Mouse (Mus musculus) liver, embryonic 11.5 days (tissue): Measurements from ENCODE around the gene Rem2. TPM values are rescaled to one million over a fixed set of nuclear protein-coding genes. Genes with fewer than 3 reads are reported as not detected.

Experiments used
- ATAC-seq: fragments of 200-750 bp; cut with Nextera tagmentation; replicated peaks from 2 replicates; pipeline ENCODE4 v1.8.0; 2017; ENCODE audit warnings: moderate number of reproducible peaks, mild to moderate bottlenecking, moderate TSS enrichment, moderate library complexity; ENCODE audit not compliant: low FRiP score
- DNase-seq: peaks from one replicate; pipeline ENCODE4 v3.0.0-alpha.2; 2017; ENCODE audit warnings: low spot score
- H3K27ac ChIP-seq: fragments of 300-500 bp; sonication (generic); 2 replicates; pipeline ENCODE4 v1.5.1; 2014; ENCODE audit warnings: mild to moderate bottlenecking, low read depth, low read length, control low read depth
- H3K27me3 ChIP-seq: fragments of 300-500 bp; sonication (generic); replicated peaks from 2 replicates; pipeline ENCODE4 v1.6.1; 2014; ENCODE audit warnings: low read length, mixed read lengths; ENCODE audit not compliant: control insufficient read depth, insufficient read depth
- H3K36me3 ChIP-seq: fragments of 300-500 bp; sonication (generic); 2 replicates; pipeline ENCODE4 v1.6.1; 2014; ENCODE audit warnings: mild to moderate bottlenecking, low read length, moderate library complexity, mixed read lengths; ENCODE audit not compliant: control insufficient read depth, insufficient read depth
- H3K4me1 ChIP-seq: fragments of 300-500 bp; sonication (generic); replicated peaks from 2 replicates; pipeline ENCODE4 v1.6.1; 2014; ENCODE audit warnings: low read length, mixed read lengths; ENCODE audit not compliant: control insufficient read depth, insufficient read depth
- H3K4me2 ChIP-seq: fragments of 300-500 bp; sonication (generic); 2 replicates; pipeline ENCODE4 v1.6.1; 2014; ENCODE audit warnings: mild to moderate bottlenecking, control low read depth, moderate library complexity
- H3K4me3 ChIP-seq: fragments of 300-500 bp; sonication (generic); 2 replicates; pipeline ENCODE4 v1.5.1; 2014; ENCODE audit warnings: low read depth, low read length, control low read depth
- H3K9ac ChIP-seq: fragments of 300-500 bp; sonication (generic); 2 replicates; pipeline ENCODE4 v1.6.1; 2014; ENCODE audit warnings: low read depth, low read length, control low read depth
- H3K9me3 ChIP-seq: fragments of 300-500 bp; sonication (generic); 2 replicates; pipeline ENCODE4 v1.6.1; 2016; ENCODE audit warnings: low read length, inconsistent platforms, mixed read lengths; ENCODE audit not compliant: control insufficient read depth
- WGBS: fragments of 180-500 bp; shearing (Covaris S2); extraction: QIAGEN DNeasy Blood & Tissue Kit; methylation state at CpG from one replicate; pipeline ENCODE4 v1.1.7; 2014; 5-methylcytosine and 5-hydroxymethylcytosine counted together
- polyA plus RNA-seq: library from polyadenylated mRNA; unstranded; fragments of >200 nt; fragmentation: Nextera tagmentation; extraction: Ambion mirVana; gene quantifications from 2 replicates; pipeline ENCODE4 v1.2.1, GENCODE M21; 2014

The Rem2 gene
- polyA plus RNA-seq, 1 experiment from 2014 or later: 0.29 TPM

- H3K4me1 ChIP-seq: peaks cover 16% of the 10 kb centered on the region
- H3K9me3 ChIP-seq: no peaks in the 10 kb centered on the region
- H3K9ac ChIP-seq: no peak overlapping the region
- H3K27me3 ChIP-seq: peaks cover 4% of the 10 kb centered on the region; the same call in 1 of the 2 replicates
- DNase-seq: no peak
- peaks cover 11% of the 10 kb centered on the region for H3K36me3 ChIP-seq
- 64% methylated on average over 3 of the region's 3 CpGs for WGBS
- H3K4me3 ChIP-seq: no peak overlapping the region
- no peak overlapping the region for H3K27ac ChIP-seq
- H3K4me2 ChIP-seq: no peak overlapping the region
- no peak for ATAC-seq
Observed at GRCm38 (mm10) chr14:54442548-54442947, 33.4 kb upstream of the Rem2 start.

GRCm38 (mm10) chr14:54443196-54443595 is 32.7 kb upstream of the Rem2 start:
- ATAC-seq (peak; percentile 30; the same call in 1 of the 2 replicates), DNase-seq (no peak)
- Histone ChIP-seq H3K9me3 (no peaks in the 10 kb centered on the region), H3K4me1 (peaks cover 16% of the 10 kb centered on the region), H3K27me3 (peaks cover 4% of the 10 kb centered on the region; the same call in 1 of the 2 replicates), H3K36me3 (peaks cover 10% of the 10 kb centered on the region), H3K4me3 (no peak overlapping the region), H3K9ac (no peak overlapping the region), H3K27ac (no peak overlapping the region), H3K4me2 (no peak overlapping the region)
- WGBS: 43% methylated on average over 3 of the region's 3 CpGs

- Histone ChIP-seq H3K9ac (no peak overlapping the region), H3K9me3 (no peaks in the 10 kb centered on the region), H3K4me1 (peaks cover 20% of the 10 kb centered on the region), H3K4me3 (no peak overlapping the region), H3K27me3 (peaks cover 4% of the 10 kb centered on the region; the same call in 1 of the 2 replicates), H3K27ac (no peak overlapping the region), H3K4me2 (no peak overlapping the region), H3K36me3 (peaks cover 9% of the 10 kb centered on the region; the same call in 1 of the 2 replicates)
- 71% methylated on average over 15 of the region's 15 CpGs for WGBS
- no peak for ATAC-seq
- no peak for DNase-seq
Observed at GRCm38 (mm10) chr14:54443712-54444618, 31.9 kb upstream of the Rem2 start.

GRCm38 (mm10) chr14:54445476-54445875 is 30.4 kb upstream of the Rem2 start:
- WGBS: 45% methylated on average over 3 of the region's 3 CpGs
- Histone ChIP-seq H3K27me3 (peaks cover 4% of the 10 kb centered on the region; the same call in 1 of the 2 replicates), H3K27ac (no peak overlapping the region), H3K4me2 (peak overlapping the region; percentile 5; the same call in 1 of the 2 replicates), H3K9me3 (no peaks in the 10 kb centered on the region), H3K36me3 (0 out of 2 replicates have a peak, but pooled peaks cover 3% of the 10 kb centered on the region), H3K9ac (peak overlapping the region; percentile 35), H3K4me1 (peaks cover 20% of the 10 kb centered on the region), H3K4me3 (no peak overlapping the region)
- ATAC-seq (peak; percentile 27), DNase-seq (no peak)

GRCm38 (mm10) chr14:54453566-54453965 is 22.3 kb upstream of the Rem2 start:
- Histone ChIP-seq H3K27me3 (no peaks in the 10 kb centered on the region), H3K36me3 (no peaks in the 10 kb centered on the region), H3K9ac (no peak overlapping the region), H3K4me2 (no peak overlapping the region), H3K4me3 (no peak overlapping the region), H3K4me1 (peaks cover 6% of the 10 kb centered on the region), H3K27ac (no peak overlapping the region), H3K9me3 (no peaks in the 10 kb centered on the region)
- DNase-seq (no peak), ATAC-seq (no peak)
- 77% methylated on average over 9 of the region's 9 CpGs for WGBS

GRCm38 (mm10) chr14:54454669-54455528 is 21.0 kb upstream of the Rem2 start:
- H3K4me1 ChIP-seq: peaks cover 3% of the 10 kb centered on the region
- no peak for DNase-seq

GRCm38 (mm10) chr14:54457907-54458569 is 17.9 kb upstream of the Rem2 start:
- H3K27me3 ChIP-seq: no peaks in the 10 kb centered on the region
- no peak overlapping the region for H3K4me3 ChIP-seq
- H3K4me1 ChIP-seq: peaks cover 4% of the 10 kb centered on the region
- no peak overlapping the region for H3K9ac ChIP-seq
- no peaks in the 10 kb centered on the region for H3K9me3 ChIP-seq
- H3K27ac ChIP-seq: no peak overlapping the region
- no peak overlapping the region for H3K4me2 ChIP-seq
- ATAC-seq (no peak), DNase-seq (no peak)
- WGBS: 76% methylated on average over 14 of the region's 14 CpGs
- H3K36me3 ChIP-seq: no peaks in the 10 kb centered on the region

More at GRCm38 (mm10) chr14:54454669-54455528, 21.0 kb upstream of the Rem2 start:
- no peak for ATAC-seq
- Histone ChIP-seq H3K27ac (no peak overlapping the region), H3K36me3 (no peaks in the 10 kb centered on the region), H3K4me3 (no peak overlapping the region), H3K9me3 (no peaks in the 10 kb centered on the region), H3K9ac (no peak overlapping the region), H3K4me2 (no peak overlapping the region), H3K27me3 (no peaks in the 10 kb centered on the region)
- 64% methylated on average over 11 of the region's 11 CpGs for WGBS

GRCm38 (mm10) chr14:54462146-54462545 is 13.8 kb upstream of the Rem2 start:
- ATAC-seq (no peak), DNase-seq (no peak)
- 67% methylated on average over 4 of the region's 4 CpGs for WGBS
- H3K4me1 ChIP-seq: peaks cover 21% of the 10 kb centered on the region
- H3K9ac ChIP-seq: no peak overlapping the region
- no peaks in the 10 kb centered on the region for H3K9me3 ChIP-seq
- no peak overlapping the region for H3K4me3 ChIP-seq
- H3K27ac ChIP-seq: no peak overlapping the region
- no peaks in the 10 kb centered on the region for H3K36me3 ChIP-seq
- H3K4me2 ChIP-seq: no peak overlapping the region
- no peaks in the 10 kb centered on the region for H3K27me3 ChIP-seq
